Mouse (Mus musculus) liver, postnatal 0 days (tissue): ENCODE measurements around the gene Atp1a2. TPM values are rescaled to one million over a fixed set of nuclear protein-coding genes. Genes with fewer than 3 reads are reported as not detected.

Experiments
- ATAC-seq: fragments of 200-750 bp; cut with Nextera tagmentation; 2 replicates; pipeline ENCODE4 v1.8.0; 2017; ENCODE audit warnings: mild to moderate bottlenecking, moderate library complexity
- DNase-seq: peaks from one replicate; pipeline ENCODE4 v3.0.0-alpha.2; 2016
- H3K27ac ChIP-seq: fragments of 300-500 bp; sonication (generic); 2 replicates; pipeline ENCODE4 v1.5.1; 2014; ENCODE audit warnings: antibody characterized with exemption, moderate library complexity, mild to moderate bottlenecking, low read depth
- H3K27me3 ChIP-seq: fragments of 300-500 bp; sonication (generic); 2 replicates; pipeline ENCODE4 v1.6.1; 2014; ENCODE audit warnings: low read length, control low read depth, mixed read lengths; ENCODE audit not compliant: insufficient read depth
- H3K36me3 ChIP-seq: fragments of 300-500 bp; sonication (generic); replicated peaks from 2 replicates; pipeline ENCODE4 v1.6.1; 2014; ENCODE audit warnings: mild to moderate bottlenecking, control low read depth, low read length, moderate library complexity, mixed read lengths; ENCODE audit not compliant: insufficient read depth
- H3K4me1 ChIP-seq: fragments of 300-500 bp; sonication (generic); 2 replicates; pipeline ENCODE4 v1.6.1; 2014; ENCODE audit warnings: antibody characterized with exemption, mild to moderate bottlenecking, control low read depth; ENCODE audit not compliant: insufficient read depth
- H3K4me2 ChIP-seq: fragments of 300-500 bp; sonication (generic); 2 replicates; pipeline ENCODE4 v1.6.1; 2014; ENCODE audit warnings: low read depth, mild to moderate bottlenecking, low read length, moderate library complexity, mixed read lengths
- H3K4me3 ChIP-seq: fragments of 300-500 bp; sonication (generic); 2 replicates; pipeline ENCODE4 v1.5.1; 2014; ENCODE audit warnings: low read depth, low read length
- H3K9ac ChIP-seq: fragments of 300-500 bp; sonication (generic); replicated peaks from 2 replicates; pipeline ENCODE4 v1.6.1; 2014; ENCODE audit warnings: mild to moderate bottlenecking, moderate library complexity
- H3K9me3 ChIP-seq: fragments of 300-500 bp; sonication (generic); 2 replicates; pipeline ENCODE4 v1.6.1; 2016; ENCODE audit warnings: mild to moderate bottlenecking, control low read depth, low read length, mixed read lengths
- CTCF ChIP-seq: sonication (generic); IDR thresholded peaks from 2 replicates; pipeline ENCODE4 v1.5.1; 2016; ENCODE audit warnings: antibody characterized with exemption, low read depth
- EP300 ChIP-seq: IDR thresholded peaks from 2 replicates; pipeline ENCODE4 v1.6.1; 2016; ENCODE audit warnings: antibody characterized with exemption, low read depth, mild to moderate bottlenecking
- WGBS: fragments of 180-500 bp; shearing (Covaris S2); extraction: QIAGEN DNeasy Blood & Tissue Kit; methylation state at CpG from one replicate; pipeline ENCODE4 v1.1.7; 2014; ENCODE audit not compliant: insufficient replicate concordance; 5-methylcytosine and 5-hydroxymethylcytosine counted together
- polyA plus RNA-seq: library from polyadenylated mRNA; unstranded; fragments of >200 nt; fragmentation: Nextera tagmentation; extraction: Ambion mirVana; gene quantifications from 2 replicates; pipeline ENCODE4 v1.2.1, GENCODE M21; 2015

Atp1a2 gene
- polyA plus RNA-seq, 1 experiment from 2014 or later = 0.29 TPM

- Histone ChIP-seq H3K4me2 (no peak overlapping the region), H3K4me1 (peaks cover 30% of the 10 kb centered on the region), H3K4me3 (no peak overlapping the region), H3K9me3 (no peaks in the 10 kb centered on the region), H3K9ac (no peak overlapping the region), H3K27ac (no peak overlapping the region), H3K27me3 (no peaks in the 10 kb centered on the region), H3K36me3 (no peaks in the 10 kb centered on the region)
- TF ChIP-seq CTCF = no peak
- no peak for TF ChIP-seq EP300
- ATAC-seq (no peak), DNase-seq (no peak)
- 17% methylated on average over 6 of the region's 6 CpGs for WGBS
Observed at GRCm38 (mm10) chr1:172302851-172303250, 5.0 kb upstream of the Atp1a2 start.

GRCm38 (mm10) chr1:172302311-172302710 lies 4.4 kb upstream of the Atp1a2 start:
- Histone ChIP-seq H3K4me1 (peaks cover 30% of the 10 kb centered on the region), H3K9me3 (no peaks in the 10 kb centered on the region), H3K27ac (no peak overlapping the region), H3K4me3 (no peak overlapping the region), H3K4me2 (no peak overlapping the region), H3K36me3 (no peaks in the 10 kb centered on the region), H3K27me3 (no peaks in the 10 kb centered on the region), H3K9ac (no peak overlapping the region)
- DNase-seq = no peak
- ATAC-seq = no peak
- 44% methylated on average over 3 of the region's 3 CpGs for WGBS
- no peak for TF ChIP-seq CTCF
- TF ChIP-seq EP300 = no peak

- TF ChIP-seq CTCF (no peak), EP300 (no peak)
- no peak for ATAC-seq
- DNase-seq = no peak
- Histone ChIP-seq H3K9ac (no peak overlapping the region), H3K9me3 (no peaks in the 10 kb centered on the region), H3K27me3 (no peaks in the 10 kb centered on the region), H3K36me3 (no peaks in the 10 kb centered on the region), H3K4me2 (no peak overlapping the region), H3K27ac (no peak overlapping the region), H3K4me1 (peaks cover 29% of the 10 kb centered on the region), H3K4me3 (no peak overlapping the region)
- WGBS = 77% methylated on average over 12 of the region's 12 CpGs
Observed at GRCm38 (mm10) chr1:172301180-172301579, 3.3 kb upstream of the Atp1a2 start.

- DNase-seq (no peak), ATAC-seq (no peak)
- TF ChIP-seq CTCF = no peak
- TF ChIP-seq EP300 = no peak
- WGBS = 58% methylated on average over 5 of the region's 5 CpGs
- Histone ChIP-seq H3K4me3 (no peak overlapping the region), H3K27me3 (no peaks in the 10 kb centered on the region), H3K36me3 (no peaks in the 10 kb centered on the region), H3K27ac (no peak overlapping the region), H3K4me2 (no peak overlapping the region), H3K4me1 (peaks cover 23% of the 10 kb centered on the region), H3K9me3 (no peaks in the 10 kb centered on the region), H3K9ac (no peak overlapping the region)
Observed at GRCm38 (mm10) chr1:172300247-172300646, 2.4 kb upstream of the Atp1a2 start.

- WGBS = 65% methylated on average over 7 of the region's 7 CpGs
- Histone ChIP-seq H3K9ac (no peak overlapping the region), H3K4me3 (no peak overlapping the region), H3K27ac (no peak overlapping the region), H3K27me3 (no peaks in the 10 kb centered on the region), H3K36me3 (no peaks in the 10 kb centered on the region), H3K4me2 (no peak overlapping the region), H3K9me3 (no peaks in the 10 kb centered on the region), H3K4me1 (peaks cover 18% of the 10 kb centered on the region)
- TF ChIP-seq EP300 (no peak), CTCF (no peak)
- no peak for DNase-seq
- no peak for ATAC-seq
Observed at GRCm38 (mm10) chr1:172299528-172299927, 1.7 kb upstream of the Atp1a2 start.

GRCm38 (mm10) chr1:172296816-172297510 lies 901 bp downstream of the Atp1a2 start:
- H3K4me2 ChIP-seq = no peak overlapping the region
- H3K9ac ChIP-seq = no peak overlapping the region
- H3K4me1 ChIP-seq = 0 out of 2 replicates have a peak, but pooled peaks cover 4% of the 10 kb centered on the region
- ATAC-seq = no peak
- DNase-seq = no peak
- TF ChIP-seq EP300 (no peak), CTCF (no peak)
- no peak overlapping the region for H3K4me3 ChIP-seq
- H3K27me3 ChIP-seq = no peaks in the 10 kb centered on the region
- H3K36me3 ChIP-seq = no peaks in the 10 kb centered on the region
- no peak overlapping the region for H3K27ac ChIP-seq
- 79% methylated on average over 6 of the region's 6 CpGs for WGBS
- H3K9me3 ChIP-seq = no peaks in the 10 kb centered on the region

GRCm38 (mm10) chr1:172295751-172296197 lies 2.1 kb downstream of the Atp1a2 start:
- H3K27ac ChIP-seq = no peak overlapping the region

More at GRCm38 (mm10) chr1:172295751-172296197, 2.1 kb downstream of the Atp1a2 start:
- Histone ChIP-seq H3K27me3 (no peaks in the 10 kb centered on the region), H3K9me3 (no peaks in the 10 kb centered on the region), H3K4me1 (0 out of 2 replicates have a peak, but pooled peaks cover 4% of the 10 kb centered on the region), H3K4me3 (no peak overlapping the region), H3K4me2 (no peak overlapping the region), H3K36me3 (no peaks in the 10 kb centered on the region), H3K9ac (no peak overlapping the region)
- 56% methylated on average over 4 of the region's 4 CpGs for WGBS
- ATAC-seq (no peak), DNase-seq (no peak)
- TF ChIP-seq EP300 (no peak), CTCF (no peak)
